Mouse (Mus musculus) left cerebral cortex, adult 2 months (tissue): ENCODE results near the gene Pcca. TPM values are rescaled to one million over a fixed set of nuclear protein-coding genes. Genes with fewer than 3 reads are reported as not detected.

Experiments used
- DNase-seq, 2 experiments: peaks; one replicate each; pipeline ENCODE4 v3.0.0; 2021 to 2022; ENCODE audit warnings: low spot score in 2 of 2, mixed read lengths in 1 of 2; ENCODE audit errors: extremely low spot score in 1 of 2
- H3K27ac ChIP-seq: fragments of 200-600 bp; 2 replicates; pipeline ENCODE4 v1.8.1; 2022
- H3K4me3 ChIP-seq: fragments of 200-600 bp; 2 replicates; pipeline ENCODE4 v1.8.1; 2022
- CTCF ChIP-seq: fragments of 200-600 bp; IDR thresholded peaks from 2 replicates; pipeline ENCODE4 v1.8.1; 2022; ENCODE audit warnings: antibody characterized with exemption, mild to moderate bottlenecking, moderate library complexity
- intact Hi-C: fragments of 180-260 bp; cut with DNase I; formaldehyde crosslinking; loops from one replicate; pipeline ENCODE4 v1.15.1; 2025
- total RNA-seq, 2 experiments: library from RNA; stranded (reverse); gene quantifications; 2 replicates each; pipeline ENCODE4 v1.2.3; 2021

Pcca gene
- total RNA-seq, 2 experiments from 2014 or later, result 30.2 to 36.2 TPM

- intact Hi-C loops, result no loop called here
- H3K4me3 ChIP-seq, result no peak overlapping the region
- H3K27ac ChIP-seq, result no peak overlapping the region
- TF ChIP-seq CTCF, result no peak
- DNase-seq, result no peak
These were observed 353.2 kb downstream of the Pcca start for GRCm38 (mm10) chr14:122887278-122887677.

DNA sequence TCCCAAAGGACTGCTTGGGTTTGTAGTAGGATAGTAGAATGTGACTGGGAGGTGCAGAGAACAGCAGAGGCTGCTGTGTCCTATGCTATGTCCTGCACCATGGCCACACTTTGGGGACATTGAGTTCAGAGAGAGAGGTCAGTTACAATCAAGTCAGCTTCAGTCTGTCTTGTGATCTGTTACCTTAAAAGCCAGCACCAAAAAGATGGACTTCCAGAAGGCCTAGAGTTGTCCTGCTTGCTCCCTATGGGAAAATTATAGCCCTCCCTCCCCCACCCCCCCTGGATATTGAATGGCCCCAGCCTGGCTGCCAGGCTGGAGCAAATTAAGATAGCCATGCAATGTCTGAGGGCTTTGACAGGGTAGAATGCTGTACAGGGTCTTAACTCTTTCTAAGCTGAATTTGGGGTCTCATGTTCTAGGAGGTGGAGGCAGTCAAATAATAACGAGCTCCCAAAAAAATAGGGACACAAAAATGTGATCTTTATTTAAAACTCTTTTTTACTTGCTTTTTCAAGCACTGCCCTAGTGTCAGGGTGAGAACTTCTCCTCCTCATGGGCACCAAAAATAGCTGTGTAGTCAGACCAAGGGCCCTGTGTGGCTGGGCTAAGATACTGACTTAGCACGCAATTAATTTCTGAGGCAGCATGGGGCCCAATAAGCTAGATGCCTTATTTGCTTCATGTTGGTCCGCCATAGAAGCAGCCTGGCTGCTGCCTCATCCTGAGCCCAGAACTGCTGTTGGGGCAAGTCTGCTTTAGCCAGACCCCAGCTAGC is 353.8 kb downstream of the Pcca start:
- Histone ChIP-seq H3K27ac (no peak overlapping the region), H3K4me3 (no peak overlapping the region)
- DNase-seq, result no peak
- no peak for TF ChIP-seq CTCF
- intact Hi-C loops, result no loop called here

DNA sequence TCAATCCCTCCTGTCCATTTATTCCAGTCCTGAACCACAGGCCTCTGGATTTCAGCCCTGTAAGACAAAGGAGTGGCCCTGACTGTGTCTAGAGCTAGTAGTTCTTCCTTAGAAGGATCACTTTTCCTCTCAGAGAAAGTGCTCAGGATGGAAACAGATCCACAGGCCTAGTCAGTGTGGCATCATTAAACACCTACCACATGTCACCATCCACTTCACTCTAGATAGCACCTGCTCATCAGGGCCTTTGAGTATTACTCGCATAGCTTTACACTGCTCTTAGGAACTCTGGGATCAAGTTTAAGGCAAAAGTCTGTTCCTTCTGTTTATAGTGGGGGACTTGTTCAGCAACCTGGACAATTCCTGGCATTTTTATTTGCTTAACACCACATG is 354.4 kb downstream of the Pcca start:
- DNase-seq, result no peak
- no peak for TF ChIP-seq CTCF
- Histone ChIP-seq H3K4me3 (no peak overlapping the region), H3K27ac (no peak overlapping the region)
- intact Hi-C loops, result no loop called here

- intact Hi-C loops, result no loop called here
- TF ChIP-seq CTCF, result no peak
- no peak overlapping the region for H3K4me3 ChIP-seq
- no peak overlapping the region for H3K27ac ChIP-seq
- no peak for DNase-seq
These were observed 357.4 kb downstream of the Pcca start for GRCm38 (mm10) chr14:122891470-122891968.

DNA sequence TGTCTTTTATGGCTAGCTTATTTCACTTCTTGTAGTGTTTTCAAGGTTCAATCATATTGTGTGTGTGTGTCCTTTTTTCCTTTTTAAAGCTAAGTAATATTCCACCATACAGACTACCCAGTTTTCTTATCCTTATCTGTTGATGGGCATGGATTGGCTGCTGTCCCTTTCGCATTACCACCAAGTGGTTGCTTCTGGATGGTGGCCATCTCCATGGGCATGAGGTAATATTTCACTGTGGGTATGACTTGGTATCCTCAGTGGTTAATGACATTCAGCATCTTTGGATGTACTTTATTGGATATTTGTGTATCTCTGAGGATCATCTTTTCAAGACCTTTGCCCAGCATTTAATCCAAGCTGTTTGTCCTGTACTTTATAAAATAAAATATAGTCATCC is 362.0 kb downstream of the Pcca start:
- intact Hi-C loops, result no loop called here
- no peak overlapping the region for H3K4me3 ChIP-seq

DNA sequence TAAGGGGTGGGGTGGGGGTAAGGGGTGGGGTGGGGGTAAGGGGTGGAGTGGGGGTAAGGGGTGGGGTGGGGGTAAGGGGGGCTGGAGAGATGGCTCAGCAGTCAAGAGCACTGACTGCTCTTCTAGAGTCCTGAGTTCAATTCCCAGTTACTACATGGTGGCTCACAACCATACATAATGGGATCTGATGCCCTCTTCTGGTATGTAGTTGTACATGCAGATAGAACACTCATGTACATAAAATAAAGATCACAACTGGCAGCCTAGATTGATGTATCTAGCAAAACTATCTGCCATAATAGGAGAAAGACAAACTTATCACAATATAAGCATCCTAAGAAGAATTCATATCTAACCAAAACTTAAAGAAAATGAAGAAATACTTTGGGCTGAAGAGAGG is 364.4 kb downstream of the Pcca start:
- peak; percentile 33 for TF ChIP-seq CTCF
- no peak overlapping the region for H3K27ac ChIP-seq
- intact Hi-C loops, result no loop called here
- no peak for DNase-seq
- H3K4me3 ChIP-seq, result no peak overlapping the region

More for the DNA sequence above, 362.0 kb downstream of the Pcca start:
- DNase-seq, result no peak
- no peak overlapping the region for H3K27ac ChIP-seq
- no peak for TF ChIP-seq CTCF

DNA sequence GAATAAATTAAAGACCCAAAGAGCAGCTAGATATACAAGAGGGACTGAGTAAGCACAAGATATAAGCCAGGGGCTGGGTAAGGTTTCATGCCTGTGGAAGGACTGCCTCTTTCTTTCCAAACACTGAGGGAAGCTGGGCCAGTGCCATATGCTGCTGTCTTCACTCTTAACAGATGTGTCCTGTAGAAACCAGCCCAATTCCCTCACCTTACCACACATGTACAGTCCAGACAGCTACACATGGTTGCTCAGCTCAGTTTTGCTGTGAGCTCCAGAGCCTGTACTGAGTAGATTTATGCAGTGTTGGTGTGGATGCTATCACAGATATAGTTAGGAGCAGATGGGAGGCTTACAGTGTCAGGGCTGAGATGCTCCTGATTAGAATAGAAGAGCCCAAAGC is 366.6 kb downstream of the Pcca start:
- DNase-seq, result no peak
- no peak for TF ChIP-seq CTCF
- Histone ChIP-seq H3K4me3 (no peak overlapping the region), H3K27ac (peak overlapping the region; percentile 19; the same call in 1 of the 2 replicates)
- intact Hi-C loops, result no loop called here

DNA sequence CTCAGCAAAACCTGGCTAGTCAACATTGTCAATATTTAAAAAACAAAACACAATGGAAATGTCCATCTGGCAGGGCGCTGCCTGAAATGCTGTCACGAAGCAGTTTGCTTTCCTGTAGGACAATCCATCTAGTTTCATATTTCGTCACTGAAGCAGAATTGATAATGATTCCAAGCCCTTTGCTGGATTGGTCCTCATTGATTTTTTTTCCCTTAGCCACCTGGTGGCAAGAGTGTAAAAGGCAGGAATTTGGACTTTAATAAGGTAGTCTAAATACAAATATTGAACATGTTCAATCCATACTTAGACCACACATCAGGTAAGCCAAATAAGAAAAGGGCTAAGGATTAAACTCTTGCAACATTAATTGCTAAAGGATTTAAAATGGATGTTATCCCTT is 367.1 kb downstream of the Pcca start:
- H3K27ac ChIP-seq, result no peak overlapping the region; the same call in 1 of the 2 replicates
- intact Hi-C loops, result no loop called here
- no peak for DNase-seq
- no peak overlapping the region for H3K4me3 ChIP-seq
- peak; percentile 45 for TF ChIP-seq CTCF

GRCm38 (mm10) chr14:122901715-122902114 is 367.6 kb downstream of the Pcca start:
- DNase-seq, result no peak
- intact Hi-C loops, result no loop called here
- no peak for TF ChIP-seq CTCF
- H3K27ac ChIP-seq, result peak overlapping the region; percentile 45
- no peak overlapping the region for H3K4me3 ChIP-seq

- TF ChIP-seq CTCF, result no peak
- intact Hi-C loops, result no loop called here
- no peak overlapping the region for H3K4me3 ChIP-seq
- no peak for DNase-seq
- peak overlapping the region; percentile 48; the same call in 1 of the 2 replicates for H3K27ac ChIP-seq
These were observed 368.0 kb downstream of the Pcca start for GRCm38 (mm10) chr14:122902136-122902535.

DNA sequence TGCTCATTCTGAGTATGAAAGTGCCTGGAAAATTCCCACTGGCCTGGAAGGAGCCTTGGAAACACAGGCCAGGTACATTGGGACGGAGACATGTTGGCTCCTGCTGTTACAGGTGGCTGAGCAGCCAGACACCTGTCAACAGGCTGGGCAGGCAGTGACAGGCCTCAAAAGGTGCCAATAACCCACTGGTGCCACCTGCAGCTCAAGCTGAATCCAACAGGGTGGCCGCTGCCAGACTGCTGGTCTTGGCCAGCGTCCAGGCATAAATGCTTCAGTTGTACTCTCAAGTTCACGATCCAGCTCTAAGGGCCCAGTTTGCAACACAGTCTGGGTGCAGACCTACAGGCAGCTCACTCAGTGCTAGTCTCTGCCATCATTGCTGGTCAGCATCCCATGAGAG is 368.8 kb downstream of the Pcca start:
- peak; percentile 44 for TF ChIP-seq CTCF
- intact Hi-C loops, result no loop called here
- H3K27ac ChIP-seq, result peak overlapping the region; percentile 48
- peak; percentile 33 to 46 for DNase-seq
- H3K4me3 ChIP-seq, result no peak overlapping the region

- H3K27ac ChIP-seq, result no peak overlapping the region
- no peak for DNase-seq
- no peak overlapping the region for H3K4me3 ChIP-seq
- intact Hi-C loops, result no loop called here
- no peak for TF ChIP-seq CTCF
These were observed 369.8 kb downstream of the Pcca start for GRCm38 (mm10) chr14:122903923-122904351.

GRCm38 (mm10) chr14:122905007-122905406 is 370.9 kb downstream of the Pcca start:
- H3K27ac ChIP-seq, result no peak overlapping the region
- no peak for DNase-seq
- TF ChIP-seq CTCF, result no peak
- H3K4me3 ChIP-seq, result no peak overlapping the region
- intact Hi-C loops, result no loop called here
